Mouse (Mus musculus) kidney, postnatal 0 days (tissue): ENCODE measurements around the gene Hoxd3. TPM values are rescaled to one million over a fixed set of nuclear protein-coding genes. Genes with fewer than 3 reads are reported as not detected.

ENCODE experiments used
- ATAC-seq: fragments of 200-750 bp; cut with Nextera tagmentation; replicated peaks from 2 replicates; pipeline ENCODE4 v1.8.0; 2017; ENCODE audit warnings: low read depth, moderate number of reproducible peaks, moderate TSS enrichment, moderate library complexity; ENCODE audit not compliant: low FRiP score
- DNase-seq: peaks from one replicate; pipeline ENCODE4 v3.0.0-alpha.2; 2016; ENCODE audit warnings: low spot score
- H3K27ac ChIP-seq: fragments of 300-500 bp; sonication (generic); 2 replicates; pipeline ENCODE4 v1.5.1; 2014; ENCODE audit warnings: mild to moderate bottlenecking
- H3K27me3 ChIP-seq: fragments of 300-500 bp; sonication (generic); 2 replicates; pipeline ENCODE4 v1.6.1; 2014; ENCODE audit warnings: low read length, mixed read lengths; ENCODE audit not compliant: insufficient read depth
- H3K36me3 ChIP-seq: fragments of 300-500 bp; sonication (generic); 2 replicates; pipeline ENCODE4 v1.6.1; 2014; ENCODE audit warnings: low read length, mixed read lengths; ENCODE audit not compliant: insufficient read depth
- H3K4me1 ChIP-seq: fragments of 300-500 bp; sonication (generic); replicated peaks from 2 replicates; pipeline ENCODE4 v1.6.1; 2014; ENCODE audit warnings: antibody characterized with exemption, low read length, mixed read lengths; ENCODE audit not compliant: insufficient read depth
- H3K4me2 ChIP-seq: fragments of 300-500 bp; sonication (generic); 2 replicates; pipeline ENCODE4 v1.6.1; 2014; ENCODE audit warnings: mild to moderate bottlenecking, low read length, moderate library complexity, mixed read lengths
- H3K4me3 ChIP-seq: fragments of 300-500 bp; sonication (generic); replicated peaks from 2 replicates; pipeline ENCODE4 v1.5.1; 2014; ENCODE audit warnings: low read depth, low read length
- H3K9ac ChIP-seq: fragments of 300-500 bp; sonication (generic); 2 replicates; pipeline ENCODE4 v1.6.1; 2014; ENCODE audit warnings: low read depth, low read length
- H3K9me3 ChIP-seq: fragments of 300-500 bp; sonication (generic); replicated peaks from 2 replicates; pipeline ENCODE4 v1.6.1; 2016; ENCODE audit warnings: low read length, inconsistent platforms, mixed read lengths
- CTCF ChIP-seq: IDR thresholded peaks from 2 replicates; pipeline ENCODE4 v1.5.1; 2016; ENCODE audit warnings: antibody characterized with exemption, low read depth, mild to moderate bottlenecking, moderate library complexity
- WGBS: fragments of 180-500 bp; shearing (Covaris S2); extraction: QIAGEN DNeasy Blood & Tissue Kit; methylation state at CpG from one replicate; pipeline ENCODE4 v1.1.7; 2014; 5-methylcytosine and 5-hydroxymethylcytosine counted together
- polyA plus RNA-seq: library from polyadenylated mRNA; unstranded; fragments of >200 nt; fragmentation: Nextera tagmentation; extraction: Ambion mirVana; gene quantifications from 2 replicates; pipeline ENCODE4 v1.2.1, GENCODE M21; 2015

The Hoxd3 gene
- polyA plus RNA-seq, 1 experiment from 2014 or later, result 8.0 TPM

- H3K27me3 ChIP-seq, result no peaks in the 10 kb centered on the region
- DNase-seq (no peak), ATAC-seq (peak; percentile 31; the same call in 1 of the 2 replicates)
- H3K36me3 ChIP-seq, result 0 out of 2 replicates have a peak, but pooled peaks cover 7% of the 10 kb centered on the region
- peak overlapping the region; percentile 100 for H3K9ac ChIP-seq
- TF ChIP-seq CTCF, result no peak
- peak overlapping the region; percentile 82 for H3K4me3 ChIP-seq
- H3K4me1 ChIP-seq, result peaks cover 11% of the 10 kb centered on the region
- WGBS, result 6% methylated on average over 35 of the region's 35 CpGs
- no peaks in the 10 kb centered on the region for H3K9me3 ChIP-seq
- H3K27ac ChIP-seq, result peak overlapping the region; percentile 97
- peak overlapping the region; percentile 90 for H3K4me2 ChIP-seq
Measured at GRCm38 (mm10) chr2:74691995-74692807, 19.5 kb upstream of the Hoxd3 start.

DNA sequence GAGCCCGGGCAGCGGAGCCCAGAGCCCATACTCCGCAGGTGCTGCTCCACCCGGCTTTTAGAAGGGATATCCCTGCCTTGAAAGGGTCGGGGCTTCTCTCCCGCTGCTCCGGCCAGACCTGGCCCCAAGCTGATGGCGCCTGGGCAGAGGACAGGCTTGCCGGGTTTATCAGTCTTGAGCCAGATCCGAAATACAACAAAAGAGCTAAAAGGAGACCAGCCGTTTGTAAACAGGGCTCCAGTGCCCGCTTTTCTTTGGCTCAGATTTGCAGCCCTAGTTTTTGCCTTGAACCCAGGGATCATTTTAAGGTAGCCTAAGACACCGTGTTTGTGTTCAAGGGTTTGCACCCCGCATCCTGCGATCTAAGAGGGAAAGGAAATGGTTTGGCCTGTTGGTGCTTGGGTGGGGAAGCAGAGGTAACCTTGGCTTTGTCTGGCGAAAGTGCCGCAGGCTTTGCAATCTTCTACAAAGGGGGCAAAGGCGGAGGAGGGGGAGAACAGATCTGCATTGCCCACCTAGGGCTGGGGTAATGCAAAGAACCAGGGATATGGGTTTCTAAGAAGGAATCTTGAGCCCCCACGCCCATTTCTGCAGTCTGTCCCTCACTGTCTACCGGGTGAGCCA, 18.8 kb upstream of the Hoxd3 start:
- H3K9ac ChIP-seq, result peak overlapping the region; percentile 100
- 12% methylated on average over 20 of the region's 20 CpGs for WGBS
- TF ChIP-seq CTCF, result no peak
- peak overlapping the region; percentile 97 for H3K27ac ChIP-seq
- peaks cover 11% of the 10 kb centered on the region for H3K4me1 ChIP-seq
- H3K4me3 ChIP-seq, result peak overlapping the region; percentile 82
- no peaks in the 10 kb centered on the region for H3K9me3 ChIP-seq
- no peak for ATAC-seq
- no peak for DNase-seq
- no peaks in the 10 kb centered on the region for H3K27me3 ChIP-seq
- H3K4me2 ChIP-seq, result peak overlapping the region; percentile 90
- 0 out of 2 replicates have a peak, but pooled peaks cover 5% of the 10 kb centered on the region for H3K36me3 ChIP-seq

DNA sequence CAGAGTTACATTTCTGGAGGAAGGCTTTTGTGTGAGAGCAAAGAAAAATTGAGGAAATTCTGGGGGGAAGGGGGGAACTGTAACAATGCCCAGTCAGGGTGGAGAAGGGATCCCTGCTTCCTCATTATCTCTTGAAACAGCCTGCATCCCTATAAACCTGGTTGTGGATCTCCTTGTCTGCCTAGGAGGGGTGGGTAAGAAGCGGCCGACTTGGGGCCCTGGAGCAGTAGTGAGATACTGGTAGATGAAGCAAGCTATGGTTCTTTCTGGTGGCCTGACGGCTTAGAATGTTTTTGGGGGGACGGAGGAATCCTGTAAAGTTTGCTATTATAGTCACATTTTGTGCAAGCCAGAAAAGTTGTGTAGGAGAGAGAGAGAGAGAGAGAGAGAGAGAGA, 18.3 kb upstream of the Hoxd3 start:
- DNase-seq (no peak), ATAC-seq (no peak)
- H3K4me3 ChIP-seq, result peak overlapping the region; percentile 82
- peaks cover 11% of the 10 kb centered on the region for H3K4me1 ChIP-seq
- peak overlapping the region; percentile 97 for H3K27ac ChIP-seq
- no peaks in the 10 kb centered on the region for H3K9me3 ChIP-seq
- no peaks in the 10 kb centered on the region for H3K27me3 ChIP-seq
- TF ChIP-seq CTCF, result no peak
- peak overlapping the region; percentile 100 for H3K9ac ChIP-seq
- WGBS, result 27% methylated on average over 4 of the region's 4 CpGs
- H3K36me3 ChIP-seq, result 0 out of 2 replicates have a peak, but pooled peaks cover 5% of the 10 kb centered on the region
- peak overlapping the region; percentile 90 for H3K4me2 ChIP-seq

DNA sequence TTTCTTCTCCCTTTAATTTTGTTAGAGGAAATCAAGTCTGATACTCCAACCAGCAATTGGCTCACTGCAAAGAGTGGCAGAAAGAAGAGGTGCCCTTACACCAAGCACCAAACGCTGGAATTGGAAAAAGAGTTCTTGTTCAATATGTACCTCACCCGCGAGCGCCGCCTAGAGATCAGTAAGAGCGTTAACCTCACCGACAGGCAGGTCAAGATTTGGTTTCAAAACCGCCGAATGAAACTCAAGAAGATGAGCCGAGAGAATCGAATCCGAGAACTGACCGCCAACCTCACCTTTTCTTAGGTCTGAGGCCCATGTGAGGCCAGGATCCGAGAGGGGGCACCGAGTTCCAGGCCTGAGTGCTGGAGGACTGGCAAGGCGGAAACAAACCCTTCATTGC, 17.7 kb upstream of the Hoxd3 start:
- Histone ChIP-seq H3K27ac (0 out of 2 replicates have a peak overlapping the region, but pooled peaks have one; percentile 97), H3K4me1 (peaks cover 11% of the 10 kb centered on the region), H3K27me3 (no peaks in the 10 kb centered on the region), H3K36me3 (0 out of 2 replicates have a peak, but pooled peaks cover 5% of the 10 kb centered on the region), H3K9ac (peak overlapping the region; percentile 100), H3K4me3 (peak overlapping the region; percentile 82), H3K9me3 (no peaks in the 10 kb centered on the region), H3K4me2 (peak overlapping the region; percentile 90)
- DNase-seq (peak; percentile 95), ATAC-seq (no peak)
- whole genome bisulfite sequencing, result 9% methylated on average over 16 of the region's 16 CpGs
- TF ChIP-seq CTCF, result peak; percentile 67

GRCm38 (mm10) chr2:74695383-74695782, 16.3 kb upstream of the Hoxd3 start:
- no peak for DNase-seq
- no peaks in the 10 kb centered on the region for H3K27me3 ChIP-seq
- WGBS, result 47% methylated on average over 1 of the region's 1 CpGs

GRCm38 (mm10) chr2:74695813-74696430, 15.8 kb upstream of the Hoxd3 start:
- WGBS, result 30% methylated on average over 7 of the region's 7 CpGs

More at GRCm38 (mm10) chr2:74695383-74695782, 16.3 kb upstream of the Hoxd3 start:
- no peak for TF ChIP-seq CTCF
- Histone ChIP-seq H3K4me2 (peak overlapping the region; percentile 90), H3K27ac (peak overlapping the region; percentile 98), H3K36me3 (0 out of 2 replicates have a peak, but pooled peaks cover 5% of the 10 kb centered on the region), H3K4me1 (peaks cover 15% of the 10 kb centered on the region), H3K9me3 (no peaks in the 10 kb centered on the region), H3K4me3 (peak overlapping the region; percentile 91), H3K9ac (peak overlapping the region; percentile 100; the same call in 1 of the 2 replicates)
- ATAC-seq, result no peak

More at GRCm38 (mm10) chr2:74695813-74696430, 15.8 kb upstream of the Hoxd3 start:
- Histone ChIP-seq H3K9ac (peak overlapping the region; percentile 100), H3K27ac (peak overlapping the region; percentile 98), H3K27me3 (no peaks in the 10 kb centered on the region), H3K9me3 (no peaks in the 10 kb centered on the region), H3K4me1 (peaks cover 20% of the 10 kb centered on the region), H3K36me3 (0 out of 2 replicates have a peak, but pooled peaks cover 5% of the 10 kb centered on the region), H3K4me2 (peak overlapping the region; percentile 90), H3K4me3 (peak overlapping the region; percentile 91)
- no peak for TF ChIP-seq CTCF
- DNase-seq (no peak), ATAC-seq (no peak)
